Mouse (Mus musculus) erythroblast, embryonic 14.5 days (primary cell): ENCODE measurements around the gene Trappc10. TPM values are rescaled to one million over a fixed set of nuclear protein-coding genes. Genes with fewer than 3 reads are reported as not detected.
A peak's percentile ranks its signal among the peaks of the same experiment; 100 is the strongest.

ENCODE experiments used
- H3K27me3 ChIP-seq: 2 replicates; pipeline ENCODE4 v1.6.1; 2012; ENCODE audit warnings: inconsistent platforms; ENCODE audit not compliant: control insufficient read depth
- H3K36me3 ChIP-seq: 2 replicates; pipeline ENCODE4 v1.6.1; 2012; ENCODE audit warnings: mild to moderate bottlenecking, inconsistent platforms; ENCODE audit not compliant: control insufficient read depth
- H3K4me1 ChIP-seq: 2 replicates; pipeline ENCODE4 v1.6.1; 2012; ENCODE audit warnings: inconsistent platforms; ENCODE audit not compliant: control insufficient read depth
- H3K4me3 ChIP-seq: replicated peaks from 2 replicates; pipeline ENCODE3; 2012; ENCODE audit warnings: moderate library complexity, mild to moderate bottlenecking, inconsistent platforms
- H3K9me3 ChIP-seq: 2 replicates; pipeline ENCODE4 v1.6.1; 2012; ENCODE audit warnings: low read length, inconsistent platforms, mixed read lengths; ENCODE audit not compliant: control insufficient read depth
- GATA1 ChIP-seq: IDR thresholded peaks from 2 replicates; pipeline ENCODE4 v1.6.1; 2012; ENCODE audit warnings: low read length, inconsistent platforms, mixed read lengths
- TAL1 ChIP-seq: IDR thresholded peaks from 3 replicates; pipeline ENCODE4 v1.6.1; 2012; ENCODE audit warnings: low read length, inconsistent platforms, mixed read lengths
- polyA plus RNA-seq: library from polyadenylated mRNA; stranded (reverse); fragments of >175 nt; gene quantifications from 2 replicates; pipeline ENCODE4 v1.2.3, GENCODE M21; 2012

The Trappc10 gene
- polyA plus RNA-seq, result 3.7 and 5.3 TPM in 2 replicates

DNA sequence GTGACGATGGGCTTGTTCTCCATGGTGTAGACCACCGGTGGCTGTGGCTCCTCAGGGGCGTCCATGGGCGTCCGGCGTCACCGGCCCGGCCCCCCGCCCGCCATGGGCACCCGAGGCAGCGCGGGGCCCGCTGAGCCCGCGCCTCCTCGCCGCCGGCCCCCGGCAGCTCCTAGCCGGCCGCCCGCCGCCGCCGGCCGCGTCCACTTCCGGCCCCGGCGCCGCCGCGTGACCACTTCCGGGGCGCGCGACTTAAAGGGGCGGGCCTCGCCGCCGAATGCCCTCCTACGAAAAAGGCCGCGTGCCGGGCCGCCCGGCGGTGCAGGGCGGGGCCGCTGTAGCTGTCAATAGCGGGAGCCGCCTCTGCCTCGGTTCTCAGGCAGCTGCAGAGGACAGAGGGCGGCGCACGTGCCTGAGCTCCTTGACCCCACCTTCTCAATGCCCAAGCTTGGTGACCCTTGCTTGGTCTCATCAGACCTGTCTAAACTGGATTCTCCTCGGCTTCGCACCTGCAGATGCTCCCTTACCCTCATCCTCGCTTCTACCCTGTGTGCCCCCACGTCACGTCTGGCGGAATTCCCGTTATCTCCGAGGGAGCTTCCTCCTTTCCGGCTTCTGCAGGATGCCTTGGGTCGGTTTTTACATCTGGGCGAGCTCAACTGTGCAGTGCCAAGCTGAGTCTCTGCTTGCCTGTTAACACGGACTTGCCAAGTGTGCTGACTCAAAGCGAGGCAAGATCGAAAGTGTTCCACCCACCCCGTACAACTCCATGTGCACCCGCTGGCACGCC is at the start of gene Trappc10:
TSS of gene Trappc10 (minus strand) at position 204 of the 787 bp plus-strand sequence.
- H3K4me3 ChIP-seq, result peak within 1 kb of the TSS; percentile 99
- H3K36me3 ChIP-seq, result peaks cover 39% of the 10 kb centered on the region
- no peaks in the 10 kb centered on the region for H3K27me3 ChIP-seq
- TF ChIP-seq TAL1, result no peak
- no peak for TF ChIP-seq GATA1
- peaks cover 75% of the 10 kb centered on the region for H3K4me1 ChIP-seq
- H3K9me3 ChIP-seq, result no peaks in the 10 kb centered on the region

DNA sequence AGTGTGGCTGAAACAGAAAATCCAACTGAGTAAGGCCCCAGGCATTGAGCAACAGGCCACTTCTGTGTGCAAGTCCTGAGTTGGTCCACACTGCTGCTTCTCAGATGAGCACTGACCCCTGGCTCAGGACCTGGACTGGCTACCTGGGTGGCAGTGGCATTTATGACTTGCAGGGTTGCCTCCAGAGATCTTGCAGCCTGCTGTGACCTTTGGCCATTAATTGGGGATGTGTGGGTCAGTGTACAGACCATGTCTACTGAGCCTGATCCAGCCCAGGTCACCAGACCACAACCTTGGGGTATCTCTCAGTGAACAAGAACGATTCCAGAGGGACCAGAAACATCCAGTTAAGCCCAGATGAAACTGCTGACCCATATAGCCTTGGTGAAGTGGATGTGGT is 49.1 kb upstream of the Trappc10 start:
- H3K36me3 ChIP-seq, result no peaks in the 10 kb centered on the region; the same call in 1 of the 2 replicates
- H3K4me1 ChIP-seq, result peaks cover 6% of the 10 kb centered on the region
- TF ChIP-seq GATA1 (no peak), TAL1 (no peak)
- H3K4me3 ChIP-seq, result no peak overlapping the region
- no peaks in the 10 kb centered on the region for H3K27me3 ChIP-seq
- H3K9me3 ChIP-seq, result no peaks in the 10 kb centered on the region

DNA sequence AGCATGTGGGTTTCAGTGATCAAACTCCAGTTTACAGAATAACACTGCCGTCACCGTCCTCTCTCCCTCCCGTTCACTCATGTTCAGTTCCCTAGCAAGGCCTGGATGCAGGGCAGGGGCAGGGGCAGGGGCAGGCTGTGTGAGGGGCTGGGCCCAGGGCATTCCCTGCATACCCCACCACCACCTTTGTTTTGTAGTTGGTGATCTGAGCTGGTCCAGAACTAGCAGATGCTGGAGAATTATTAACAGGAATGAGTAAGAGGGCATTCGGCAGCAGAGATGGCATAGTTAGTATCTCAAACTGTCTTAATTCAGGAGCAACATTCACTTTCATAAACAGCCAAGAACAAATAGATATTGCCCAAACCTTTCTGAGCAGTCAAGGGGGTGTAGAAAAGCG is 47.9 kb upstream of the Trappc10 start:
- Histone ChIP-seq H3K4me3 (no peak overlapping the region), H3K27me3 (no peaks in the 10 kb centered on the region), H3K36me3 (peaks cover 4% of the 10 kb centered on the region), H3K9me3 (no peaks in the 10 kb centered on the region), H3K4me1 (no peaks in the 10 kb centered on the region; the same call in 1 of the 2 replicates)
- TF ChIP-seq GATA1, result no peak
- TF ChIP-seq TAL1, result no peak

DNA sequence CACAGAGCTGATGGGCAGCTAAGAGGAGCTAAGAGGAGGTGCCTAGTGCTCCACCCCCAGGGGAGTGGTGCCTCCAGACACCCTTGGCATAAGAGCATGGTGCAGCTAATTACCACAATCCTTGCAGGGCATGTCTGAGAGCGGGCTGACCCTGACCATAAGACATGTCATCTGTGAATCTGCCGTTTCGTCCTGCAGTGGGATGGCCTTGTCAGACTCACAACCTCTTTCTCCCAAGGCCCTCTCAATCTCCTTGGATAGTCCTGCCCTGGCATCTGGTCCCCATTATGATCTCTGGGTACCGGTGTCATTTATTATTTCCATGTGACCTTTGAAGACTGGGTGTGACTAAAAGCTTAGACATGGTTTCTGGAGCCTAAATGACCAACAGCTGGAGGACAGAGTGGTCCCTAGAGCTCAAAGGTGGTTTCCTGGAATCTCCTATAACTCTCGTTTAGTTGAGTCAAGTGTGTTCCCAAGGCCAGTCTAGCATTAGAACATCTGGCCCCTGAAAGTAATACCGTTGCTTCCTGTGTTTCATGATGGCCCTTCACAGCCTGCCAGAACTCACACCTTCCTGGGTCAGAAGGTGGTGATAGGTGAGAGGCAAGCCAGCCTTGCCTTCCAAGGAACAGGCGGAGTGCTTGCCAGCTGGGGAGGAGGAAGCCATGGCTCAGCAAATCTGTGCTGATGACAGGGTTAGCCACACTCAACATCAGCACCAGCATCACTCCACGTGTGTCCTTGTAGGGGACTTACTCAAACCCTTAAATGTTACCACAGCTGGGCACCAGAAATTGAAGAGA is 46.5 kb upstream of the Trappc10 start:
- H3K9me3 ChIP-seq, result no peaks in the 10 kb centered on the region
- no peak overlapping the region for H3K4me3 ChIP-seq
- H3K36me3 ChIP-seq, result peaks cover 18% of the 10 kb centered on the region
- no peaks in the 10 kb centered on the region for H3K27me3 ChIP-seq
- H3K4me1 ChIP-seq, result no peaks in the 10 kb centered on the region; the same call in 1 of the 2 replicates
- no peak for TF ChIP-seq GATA1
- no peak for TF ChIP-seq TAL1

DNA sequence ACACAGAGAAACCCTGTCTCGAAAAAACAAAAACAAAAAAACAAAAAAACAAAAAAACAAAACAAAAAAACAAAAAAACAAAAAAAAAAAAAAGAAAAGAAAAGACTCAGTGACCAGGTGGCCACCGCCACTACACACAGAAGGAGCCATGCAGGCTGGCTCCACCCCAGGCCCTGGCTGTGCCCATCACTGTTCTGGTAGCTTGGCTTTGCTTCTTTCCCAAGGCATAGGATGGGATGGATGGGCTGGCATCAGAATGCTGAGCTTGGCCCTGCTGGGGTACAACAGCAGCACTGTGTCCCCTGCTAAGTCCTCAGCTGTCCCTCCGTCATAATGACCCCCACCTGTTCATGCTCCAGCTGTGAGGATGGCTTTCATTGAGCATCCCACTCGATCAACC is 44.5 kb upstream of the Trappc10 start:
- H3K4me3 ChIP-seq, result no peak overlapping the region
- no peaks in the 10 kb centered on the region; the same call in 1 of the 2 replicates for H3K4me1 ChIP-seq
- peaks cover 28% of the 10 kb centered on the region for H3K36me3 ChIP-seq
- H3K27me3 ChIP-seq, result no peaks in the 10 kb centered on the region
- no peaks in the 10 kb centered on the region for H3K9me3 ChIP-seq
- no peak for TF ChIP-seq GATA1
- TF ChIP-seq TAL1, result no peak

DNA sequence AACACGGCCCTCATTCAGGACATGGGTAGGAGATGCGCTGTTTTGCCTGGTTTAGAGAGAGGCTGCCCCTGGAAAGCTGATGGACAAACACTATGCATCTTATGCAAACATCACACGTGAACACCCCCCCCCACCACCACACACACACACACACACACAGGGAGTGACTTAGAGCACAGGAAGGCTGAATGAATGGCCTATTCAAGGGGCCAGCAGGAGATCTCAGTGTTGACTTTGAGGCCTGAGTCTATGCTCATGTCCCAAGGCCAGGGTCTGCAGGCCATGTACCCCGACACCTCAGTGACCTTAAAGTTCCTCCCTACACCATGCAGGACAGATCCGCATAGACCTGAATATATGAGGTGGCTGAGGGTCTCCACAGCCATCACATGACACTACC is 43.7 kb upstream of the Trappc10 start:
- Histone ChIP-seq H3K4me3 (no peak overlapping the region), H3K36me3 (peaks cover 33% of the 10 kb centered on the region), H3K27me3 (no peaks in the 10 kb centered on the region), H3K9me3 (no peaks in the 10 kb centered on the region), H3K4me1 (no peaks in the 10 kb centered on the region; the same call in 1 of the 2 replicates)
- no peak for TF ChIP-seq TAL1
- no peak for TF ChIP-seq GATA1

DNA sequence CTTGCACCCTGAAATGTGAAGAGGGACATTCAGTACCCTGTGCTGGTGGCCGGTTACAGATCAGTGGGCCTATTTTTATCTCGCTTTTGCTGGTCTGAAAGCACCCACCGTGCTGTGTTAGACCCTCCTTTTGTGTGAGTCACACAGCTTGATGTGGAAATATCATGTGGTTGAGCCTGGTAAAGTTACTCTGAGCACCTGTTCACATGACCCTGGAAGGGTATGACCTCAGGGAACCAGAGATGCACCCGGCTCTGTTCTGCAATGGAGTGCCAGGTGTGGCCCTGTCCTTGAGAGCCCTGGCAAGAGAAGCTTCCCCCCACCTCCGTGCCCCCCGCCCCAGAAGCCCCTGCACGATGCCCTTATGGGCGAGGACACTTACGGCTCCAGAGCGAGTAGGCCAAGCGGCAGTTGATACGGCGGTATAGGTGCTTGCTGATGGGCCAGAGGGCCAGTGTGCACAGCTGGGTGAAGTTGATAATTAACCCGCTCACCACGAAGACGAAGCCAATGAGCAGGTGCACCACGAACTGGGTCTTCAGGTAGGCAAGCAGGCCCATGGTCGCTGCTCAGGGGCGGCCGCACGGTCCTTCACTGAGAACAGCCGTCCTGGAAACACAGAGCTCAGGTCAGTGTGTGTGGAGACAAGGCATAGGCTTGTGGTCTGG is 43.2 kb upstream of the Trappc10 start:
- no peaks in the 10 kb centered on the region for H3K9me3 ChIP-seq
- H3K27me3 ChIP-seq, result no peaks in the 10 kb centered on the region
- no peaks in the 10 kb centered on the region; the same call in 1 of the 2 replicates for H3K4me1 ChIP-seq
- TF ChIP-seq TAL1 (no peak), GATA1 (no peak)
- H3K4me3 ChIP-seq, result no peak overlapping the region
- H3K36me3 ChIP-seq, result peaks cover 37% of the 10 kb centered on the region

DNA sequence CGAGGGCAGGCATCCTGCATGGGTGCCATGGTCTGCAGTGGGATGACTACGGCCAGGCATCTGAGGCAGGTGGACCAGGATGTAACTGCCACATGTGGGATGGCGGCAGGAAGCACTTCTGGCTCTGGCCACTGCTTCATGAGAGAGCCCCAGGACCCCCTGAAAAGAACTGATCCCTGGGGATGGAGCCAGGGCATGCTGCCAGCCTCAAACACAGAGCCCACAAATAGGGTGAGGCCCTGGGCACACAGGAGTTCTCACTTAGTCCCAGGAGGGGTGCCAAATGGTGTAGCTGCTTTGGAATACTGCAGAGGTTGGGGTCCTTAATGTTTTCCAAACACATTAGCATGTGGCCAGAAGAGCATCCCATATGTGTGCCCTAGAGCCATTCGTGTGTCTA is 41.5 kb upstream of the Trappc10 start:
- Histone ChIP-seq H3K4me3 (no peak overlapping the region), H3K27me3 (no peaks in the 10 kb centered on the region), H3K9me3 (no peaks in the 10 kb centered on the region), H3K36me3 (peaks cover 43% of the 10 kb centered on the region), H3K4me1 (no peaks in the 10 kb centered on the region; the same call in 1 of the 2 replicates)
- TF ChIP-seq GATA1 (no peak), TAL1 (no peak)
